Mouse (Mus musculus) heart, embryonic 10.5 days (tissue): Measurements from ENCODE around the gene Usp18. TPM values are rescaled to one million over a fixed set of nuclear protein-coding genes. Genes with fewer than 3 reads are reported as not detected.

Experiments
- DNase-seq: peaks from one replicate; pipeline ENCODE4 v3.0.0-alpha.2; 2017; ENCODE audit warnings: low spot score
- H3K27ac ChIP-seq: fragments of 300-500 bp; sonication (generic); 2 replicates; pipeline ENCODE4 v1.5.1; 2016; ENCODE audit warnings: mild to moderate bottlenecking
- H3K27me3 ChIP-seq: fragments of 300-500 bp; sonication (generic); 2 replicates; pipeline ENCODE4 v1.6.1; 2016; ENCODE audit warnings: mild to moderate bottlenecking; ENCODE audit not compliant: poor library complexity, insufficient read depth, severe bottlenecking
- H3K36me3 ChIP-seq: fragments of 300-500 bp; sonication (generic); 2 replicates; pipeline ENCODE4 v1.6.1; 2016; ENCODE audit warnings: mild to moderate bottlenecking, moderate library complexity
- H3K4me1 ChIP-seq: fragments of 300-500 bp; sonication (generic); 2 replicates; pipeline ENCODE4 v1.6.1; 2016; ENCODE audit warnings: mild to moderate bottlenecking
- H3K4me3 ChIP-seq: fragments of 300-500 bp; sonication (generic); 2 replicates; pipeline ENCODE4 v1.5.1; 2016; ENCODE audit warnings: mild to moderate bottlenecking, moderate library complexity
- H3K9me3 ChIP-seq: fragments of 300-500 bp; sonication (generic); 2 replicates; pipeline ENCODE4 v1.6.1; 2016; ENCODE audit warnings: mild to moderate bottlenecking, moderate library complexity
- WGBS: fragments of 180-500 bp; shearing (Covaris S2); methylation state at CpG from one replicate; pipeline ENCODE4 v1.1.7; 2016; 5-methylcytosine and 5-hydroxymethylcytosine counted together
- polyA plus RNA-seq: library from polyadenylated mRNA; unstranded; fragments of >200 nt; fragmentation: Nextera tagmentation; extraction: Ambion mirVana; gene quantifications from 2 replicates; pipeline ENCODE4 v1.2.1, GENCODE M21; 2016

Gene Usp18
- polyA plus RNA-seq, 1 experiment from 2014 or later: 1.5 TPM

GRCm38 (mm10) chr6:121215336-121215735 lies 30.4 kb upstream of the Usp18 start:
- peaks cover 29% of the 10 kb centered on the region for H3K27me3 ChIP-seq

GRCm38 (mm10) chr6:121215896-121216295 lies 29.8 kb upstream of the Usp18 start:
- H3K9me3 ChIP-seq: no peaks in the 10 kb centered on the region
- no peak overlapping the region for H3K4me3 ChIP-seq
- H3K27ac ChIP-seq: no peak overlapping the region
- H3K36me3 ChIP-seq: no peaks in the 10 kb centered on the region
- no peak for DNase-seq
- peaks cover 27% of the 10 kb centered on the region for H3K4me1 ChIP-seq
- peaks cover 23% of the 10 kb centered on the region for H3K27me3 ChIP-seq
- WGBS: 77% methylated on average over 6 of the region's 6 CpGs

More at GRCm38 (mm10) chr6:121215336-121215735, 30.4 kb upstream of the Usp18 start:
- Histone ChIP-seq H3K27ac (no peak overlapping the region), H3K9me3 (no peaks in the 10 kb centered on the region), H3K4me3 (no peak overlapping the region), H3K36me3 (no peaks in the 10 kb centered on the region), H3K4me1 (peaks cover 33% of the 10 kb centered on the region)
- WGBS: 61% methylated on average over 5 of the region's 5 CpGs
- DNase-seq: no peak

GRCm38 (mm10) chr6:121216589-121217255 lies 29.0 kb upstream of the Usp18 start:
- Histone ChIP-seq H3K9me3 (no peaks in the 10 kb centered on the region), H3K27ac (no peak overlapping the region), H3K36me3 (no peaks in the 10 kb centered on the region), H3K4me3 (no peak overlapping the region), H3K27me3 (peaks cover 15% of the 10 kb centered on the region), H3K4me1 (peaks cover 19% of the 10 kb centered on the region)
- DNase-seq: no peak
- 76% methylated on average over 5 of the region's 5 CpGs for WGBS

GRCm38 (mm10) chr6:121218002-121218401 lies 27.7 kb upstream of the Usp18 start:
- 85% methylated on average over 7 of the region's 7 CpGs for WGBS
- H3K4me1 ChIP-seq: peaks cover 16% of the 10 kb centered on the region; the same call in 1 of the 2 replicates
- H3K9me3 ChIP-seq: no peaks in the 10 kb centered on the region
- peaks cover 2% of the 10 kb centered on the region for H3K27me3 ChIP-seq
- no peak for DNase-seq
- no peak overlapping the region for H3K4me3 ChIP-seq
- H3K36me3 ChIP-seq: no peaks in the 10 kb centered on the region
- H3K27ac ChIP-seq: no peak overlapping the region

- Histone ChIP-seq H3K4me1 (peaks cover 21% of the 10 kb centered on the region), H3K27ac (no peak overlapping the region), H3K27me3 (no peaks in the 10 kb centered on the region; the same call in 1 of the 2 replicates), H3K4me3 (no peak overlapping the region), H3K36me3 (no peaks in the 10 kb centered on the region), H3K9me3 (no peaks in the 10 kb centered on the region)
- no peak for DNase-seq
- 66% methylated on average over 4 of the region's 4 CpGs for WGBS
Observed at GRCm38 (mm10) chr6:121219406-121219805, 26.3 kb upstream of the Usp18 start.

- no peak overlapping the region for H3K4me3 ChIP-seq
- WGBS: 84% methylated on average over 10 of the region's 10 CpGs
- no peak overlapping the region for H3K27ac ChIP-seq
- H3K9me3 ChIP-seq: no peaks in the 10 kb centered on the region
- H3K4me1 ChIP-seq: peaks cover 20% of the 10 kb centered on the region
- no peaks in the 10 kb centered on the region for H3K36me3 ChIP-seq
- DNase-seq: no peak
- no peaks in the 10 kb centered on the region; the same call in 1 of the 2 replicates for H3K27me3 ChIP-seq
Observed at GRCm38 (mm10) chr6:121220181-121220580, 25.5 kb upstream of the Usp18 start.

- H3K9me3 ChIP-seq: no peaks in the 10 kb centered on the region
- no peak overlapping the region for H3K4me3 ChIP-seq
- no peaks in the 10 kb centered on the region for H3K36me3 ChIP-seq
- H3K4me1 ChIP-seq: peaks cover 28% of the 10 kb centered on the region
- no peak for DNase-seq
- no peaks in the 10 kb centered on the region; the same call in 1 of the 2 replicates for H3K27me3 ChIP-seq
- 87% methylated on average over 8 of the region's 8 CpGs for WGBS
- no peak overlapping the region for H3K27ac ChIP-seq
Observed at GRCm38 (mm10) chr6:121221876-121222597, 23.7 kb upstream of the Usp18 start.

- 93% methylated on average over 14 of the region's 14 CpGs for WGBS
- H3K27ac ChIP-seq: no peak overlapping the region
- no peaks in the 10 kb centered on the region for H3K9me3 ChIP-seq
- no peak for DNase-seq
- peaks cover 28% of the 10 kb centered on the region for H3K4me1 ChIP-seq
- no peak overlapping the region for H3K4me3 ChIP-seq
- no peaks in the 10 kb centered on the region for H3K27me3 ChIP-seq
- H3K36me3 ChIP-seq: no peaks in the 10 kb centered on the region
Observed at GRCm38 (mm10) chr6:121223001-121223400, 22.7 kb upstream of the Usp18 start.

- H3K9me3 ChIP-seq: no peaks in the 10 kb centered on the region
- peaks cover 26% of the 10 kb centered on the region for H3K4me1 ChIP-seq
- DNase-seq: no peak
- no peaks in the 10 kb centered on the region for H3K27me3 ChIP-seq
- H3K4me3 ChIP-seq: no peak overlapping the region
- WGBS: 53% methylated on average over 5 of the region's 5 CpGs
- H3K36me3 ChIP-seq: no peaks in the 10 kb centered on the region
- no peak overlapping the region; the same call in 1 of the 2 replicates for H3K27ac ChIP-seq
Observed at GRCm38 (mm10) chr6:121224067-121224466, 21.6 kb upstream of the Usp18 start.

GRCm38 (mm10) chr6:121224993-121225392 lies 20.7 kb upstream of the Usp18 start:
- Histone ChIP-seq H3K27ac (no peak overlapping the region), H3K4me1 (peaks cover 20% of the 10 kb centered on the region), H3K9me3 (no peaks in the 10 kb centered on the region), H3K27me3 (no peaks in the 10 kb centered on the region), H3K36me3 (no peaks in the 10 kb centered on the region), H3K4me3 (no peak overlapping the region)
- no peak for DNase-seq
- WGBS: 20% methylated on average over 6 of the region's 6 CpGs

GRCm38 (mm10) chr6:121226043-121226442 lies 19.7 kb upstream of the Usp18 start:
- 61% methylated on average over 4 of the region's 4 CpGs for WGBS
- Histone ChIP-seq H3K36me3 (no peaks in the 10 kb centered on the region), H3K4me1 (peaks cover 18% of the 10 kb centered on the region), H3K4me3 (no peak overlapping the region), H3K27ac (no peak overlapping the region), H3K9me3 (no peaks in the 10 kb centered on the region), H3K27me3 (no peaks in the 10 kb centered on the region)
- no peak for DNase-seq

GRCm38 (mm10) chr6:121226744-121227143 lies 19.0 kb upstream of the Usp18 start:
- H3K36me3 ChIP-seq: no peaks in the 10 kb centered on the region
- H3K9me3 ChIP-seq: no peaks in the 10 kb centered on the region
- H3K27me3 ChIP-seq: no peaks in the 10 kb centered on the region
- DNase-seq: no peak
- H3K4me3 ChIP-seq: no peak overlapping the region
- H3K4me1 ChIP-seq: peaks cover 18% of the 10 kb centered on the region
- WGBS: 82% methylated on average over 2 of the region's 2 CpGs
- no peak overlapping the region for H3K27ac ChIP-seq

- WGBS: 60% methylated on average over 8 of the region's 8 CpGs
- Histone ChIP-seq H3K27ac (no peak overlapping the region), H3K4me3 (no peak overlapping the region)
Observed at GRCm38 (mm10) chr6:121228421-121228820, 17.3 kb upstream of the Usp18 start.

More at GRCm38 (mm10) chr6:121228421-121228820, 17.3 kb upstream of the Usp18 start:
- Histone ChIP-seq H3K9me3 (no peaks in the 10 kb centered on the region), H3K27me3 (no peaks in the 10 kb centered on the region), H3K36me3 (no peaks in the 10 kb centered on the region), H3K4me1 (peaks cover 18% of the 10 kb centered on the region)
- DNase-seq: no peak
